Mouse (Mus musculus) kidney, embryonic 14.5 days (tissue): ENCODE results near the gene Tekt5. TPM values are rescaled to one million over a fixed set of nuclear protein-coding genes. Genes with fewer than 3 reads are reported as not detected.

Experiments used
- ATAC-seq: fragments of 200-750 bp; cut with Nextera tagmentation; 2 replicates; pipeline ENCODE4 v1.8.0; 2017; ENCODE audit warnings: moderate number of reproducible peaks, mild to moderate bottlenecking, moderate TSS enrichment, moderate library complexity; ENCODE audit not compliant: low FRiP score, low TSS enrichment
- H3K27ac ChIP-seq: fragments of 300-500 bp; sonication (generic); 2 replicates; pipeline ENCODE4 v1.5.1; 2014; ENCODE audit warnings: low read depth, mild to moderate bottlenecking, low read length, moderate library complexity, mixed read lengths
- H3K27me3 ChIP-seq: fragments of 300-500 bp; sonication (generic); 2 replicates; pipeline ENCODE4 v1.6.1; 2014; ENCODE audit warnings: mild to moderate bottlenecking, low read length; ENCODE audit not compliant: control insufficient read depth, insufficient read depth
- H3K36me3 ChIP-seq: fragments of 300-500 bp; sonication (generic); 2 replicates; pipeline ENCODE4 v1.6.1; 2014; ENCODE audit warnings: low read length, mixed read lengths; ENCODE audit not compliant: control insufficient read depth, insufficient read depth
- H3K4me1 ChIP-seq: fragments of 300-500 bp; sonication (generic); 2 replicates; pipeline ENCODE4 v1.6.1; 2014; ENCODE audit warnings: low read length, mixed read lengths; ENCODE audit not compliant: control insufficient read depth, insufficient read depth
- H3K4me2 ChIP-seq: fragments of 300-500 bp; sonication (generic); replicated peaks from 2 replicates; pipeline ENCODE4 v1.6.1; 2014; ENCODE audit warnings: low read depth, mild to moderate bottlenecking, low read length
- H3K4me3 ChIP-seq: fragments of 300-500 bp; sonication (generic); 2 replicates; pipeline ENCODE4 v1.5.1; 2014; ENCODE audit warnings: mild to moderate bottlenecking, low read length
- H3K9ac ChIP-seq: fragments of 300-500 bp; sonication (generic); 2 replicates; pipeline ENCODE4 v1.6.1; 2014; ENCODE audit warnings: low read depth, mild to moderate bottlenecking, low read length, moderate library complexity
- H3K9me3 ChIP-seq: fragments of 300-500 bp; sonication (generic); 2 replicates; pipeline ENCODE4 v1.6.1; 2016; ENCODE audit warnings: low read length; ENCODE audit not compliant: control insufficient read depth
- WGBS: fragments of 180-500 bp; shearing (Covaris S2); extraction: QIAGEN DNeasy Blood & Tissue Kit; methylation state at CpG from one replicate; pipeline ENCODE4 v1.1.7; 2014; 5-methylcytosine and 5-hydroxymethylcytosine counted together
- polyA plus RNA-seq: library from polyadenylated mRNA; unstranded; fragments of >200 nt; fragmentation: Nextera tagmentation; extraction: Ambion mirVana; gene quantifications from 2 replicates; pipeline ENCODE4 v1.2.1, GENCODE M21; 2014

Tekt5 gene
- polyA plus RNA-seq, 1 experiment from 2014 or later, result 1.3 TPM

GRCm38 (mm10) chr16:10388634-10389365 is 6.5 kb downstream of the Tekt5 start:
- no peak overlapping the region for H3K4me3 ChIP-seq
- H3K36me3 ChIP-seq, result no peaks in the 10 kb centered on the region
- H3K4me1 ChIP-seq, result peaks cover 4% of the 10 kb centered on the region; the same call in 1 of the 2 replicates
- H3K9ac ChIP-seq, result no peak overlapping the region
- 93% methylated on average over 6 of the region's 6 CpGs for WGBS
- H3K9me3 ChIP-seq, result no peaks in the 10 kb centered on the region
- H3K27me3 ChIP-seq, result no peaks in the 10 kb centered on the region
- no peak overlapping the region for H3K4me2 ChIP-seq
- H3K27ac ChIP-seq, result no peak overlapping the region
- ATAC-seq, result no peak

GRCm38 (mm10) chr16:10385261-10385660 is 10.0 kb downstream of the Tekt5 start:
- H3K9me3 ChIP-seq, result no peaks in the 10 kb centered on the region
- WGBS, result 85% methylated on average over 12 of the region's 12 CpGs

GRCm38 (mm10) chr16:10384544-10384943 is 10.7 kb downstream of the Tekt5 start:
- ATAC-seq, result no peak
- Histone ChIP-seq H3K4me1 (no peaks in the 10 kb centered on the region), H3K36me3 (no peaks in the 10 kb centered on the region), H3K27me3 (no peaks in the 10 kb centered on the region), H3K9ac (no peak overlapping the region), H3K4me2 (no peak overlapping the region), H3K9me3 (no peaks in the 10 kb centered on the region), H3K27ac (no peak overlapping the region), H3K4me3 (no peak overlapping the region)
- 58% methylated on average over 3 of the region's 3 CpGs for WGBS

More at GRCm38 (mm10) chr16:10385261-10385660, 10.0 kb downstream of the Tekt5 start:
- ATAC-seq, result no peak
- no peak overlapping the region for H3K27ac ChIP-seq
- H3K4me2 ChIP-seq, result no peak overlapping the region
- no peaks in the 10 kb centered on the region for H3K27me3 ChIP-seq
- no peak overlapping the region for H3K9ac ChIP-seq
- H3K36me3 ChIP-seq, result no peaks in the 10 kb centered on the region
- H3K4me1 ChIP-seq, result no peaks in the 10 kb centered on the region
- H3K4me3 ChIP-seq, result no peak overlapping the region

- WGBS, result 27% methylated on average over 8 of the region's 8 CpGs
- Histone ChIP-seq H3K9me3 (no peaks in the 10 kb centered on the region), H3K27ac (no peak overlapping the region), H3K9ac (no peak overlapping the region), H3K27me3 (no peaks in the 10 kb centered on the region), H3K4me2 (peak overlapping the region; percentile 21; the same call in 1 of the 2 replicates), H3K36me3 (no peaks in the 10 kb centered on the region), H3K4me1 (no peaks in the 10 kb centered on the region), H3K4me3 (no peak overlapping the region)
- peak; percentile 74; the same call in 1 of the 2 replicates for ATAC-seq
Measured at GRCm38 (mm10) chr16:10384060-10384497, 11.2 kb downstream of the Tekt5 start.

GRCm38 (mm10) chr16:10379531-10379930 is 15.8 kb downstream of the Tekt5 start:
- no peaks in the 10 kb centered on the region for H3K9me3 ChIP-seq
- H3K4me1 ChIP-seq, result no peaks in the 10 kb centered on the region
- no peaks in the 10 kb centered on the region for H3K27me3 ChIP-seq
- 62% methylated on average over 2 of the region's 2 CpGs for WGBS
- no peak overlapping the region for H3K27ac ChIP-seq
- no peak overlapping the region for H3K4me2 ChIP-seq
- H3K9ac ChIP-seq, result no peak overlapping the region
- no peak for ATAC-seq
- H3K4me3 ChIP-seq, result no peak overlapping the region
- H3K36me3 ChIP-seq, result no peaks in the 10 kb centered on the region

GRCm38 (mm10) chr16:10377286-10377685 is 18.0 kb downstream of the Tekt5 start:
- no peaks in the 10 kb centered on the region for H3K36me3 ChIP-seq
- H3K9ac ChIP-seq, result no peak overlapping the region
- H3K27ac ChIP-seq, result no peak overlapping the region
- H3K27me3 ChIP-seq, result no peaks in the 10 kb centered on the region
- no peaks in the 10 kb centered on the region for H3K4me1 ChIP-seq
- no peaks in the 10 kb centered on the region for H3K9me3 ChIP-seq
- ATAC-seq, result no peak
- WGBS, result 19% methylated on average over 1 of the region's 1 CpGs
- no peak overlapping the region for H3K4me2 ChIP-seq
- H3K4me3 ChIP-seq, result no peak overlapping the region

GRCm38 (mm10) chr16:10374254-10375011 is 20.9 kb downstream of the Tekt5 start:
- WGBS, result 20% methylated on average over 13 of the region's 13 CpGs
- Histone ChIP-seq H3K4me3 (no peak overlapping the region), H3K9ac (peak overlapping the region; percentile 23; the same call in 1 of the 2 replicates), H3K36me3 (no peaks in the 10 kb centered on the region), H3K4me1 (peaks cover 8% of the 10 kb centered on the region), H3K9me3 (no peaks in the 10 kb centered on the region), H3K4me2 (peak overlapping the region; percentile 35), H3K27me3 (no peaks in the 10 kb centered on the region), H3K27ac (no peak overlapping the region)
- peak; percentile 84 for ATAC-seq

- Histone ChIP-seq H3K9ac (no peak overlapping the region), H3K27ac (no peak overlapping the region)
- WGBS, result 77% methylated on average over 4 of the region's 4 CpGs
Measured at GRCm38 (mm10) chr16:10372372-10372771, 22.9 kb downstream of the Tekt5 start.

GRCm38 (mm10) chr16:10369996-10370395 is 25.3 kb downstream of the Tekt5 start:
- peak; percentile 18; the same call in 1 of the 2 replicates for ATAC-seq
- no peak overlapping the region for H3K4me2 ChIP-seq

More at GRCm38 (mm10) chr16:10372372-10372771, 22.9 kb downstream of the Tekt5 start:
- no peak for ATAC-seq
- H3K4me2 ChIP-seq, result no peak overlapping the region
- no peaks in the 10 kb centered on the region for H3K9me3 ChIP-seq
- H3K27me3 ChIP-seq, result no peaks in the 10 kb centered on the region
- H3K36me3 ChIP-seq, result no peaks in the 10 kb centered on the region
- peaks cover 12% of the 10 kb centered on the region for H3K4me1 ChIP-seq
- H3K4me3 ChIP-seq, result no peak overlapping the region

More at GRCm38 (mm10) chr16:10369996-10370395, 25.3 kb downstream of the Tekt5 start:
- Histone ChIP-seq H3K4me1 (peaks cover 17% of the 10 kb centered on the region), H3K27ac (peak overlapping the region; percentile 66; the same call in 1 of the 2 replicates), H3K27me3 (no peaks in the 10 kb centered on the region), H3K9ac (no peak overlapping the region), H3K36me3 (no peaks in the 10 kb centered on the region), H3K4me3 (no peak overlapping the region), H3K9me3 (no peaks in the 10 kb centered on the region)
- WGBS, result 64% methylated on average over 1 of the region's 1 CpGs
